Mouse (Mus musculus) testis, postnatal 10 days (tissue): ENCODE measurements around the gene Olfr561.

Experiments
- DNase-seq: peaks from one replicate; pipeline ENCODE4 v3.0.0; 2021; ENCODE audit warnings: low spot score

Olfr561 gene

DNA sequence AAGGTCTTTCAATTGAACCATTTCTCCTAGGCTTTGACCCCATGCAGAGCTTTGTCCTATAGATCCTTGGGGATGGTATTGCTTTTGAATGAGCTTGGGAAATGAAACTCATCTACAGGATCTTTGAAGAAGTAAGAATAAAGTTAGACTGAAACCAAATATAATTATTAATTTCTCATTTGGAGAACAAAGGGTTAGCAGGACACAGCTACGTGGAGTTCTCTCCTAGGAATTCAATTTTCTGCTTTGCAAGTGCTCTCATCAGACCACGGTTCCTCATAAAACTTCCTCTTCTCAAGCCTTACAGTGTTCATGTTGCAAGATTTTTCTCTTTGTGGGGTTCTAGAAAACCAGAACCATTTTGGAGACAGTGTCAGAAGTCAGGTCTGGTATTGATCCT is at the start of gene Olfr561:
TSS of gene Olfr561 (plus strand) at position 301 of the 400 bp plus-strand sequence.
- no peak for DNase-seq

- no peak for DNase-seq
These were observed 43.6 kb upstream of the Olfr561 start, which contains the start of gene Olfr559 for GRCm38 (mm10) chr7:102727391-102727790. Gene Olfr559, minus strand, starts transcription at chr7:102727491.

GRCm38 (mm10) chr7:102733793-102734192 is 37.2 kb upstream of the Olfr561 start:
- no peak for DNase-seq

GRCm38 (mm10) chr7:102737705-102738104 is 33.3 kb upstream of the Olfr561 start:
- no peak for DNase-seq

DNA sequence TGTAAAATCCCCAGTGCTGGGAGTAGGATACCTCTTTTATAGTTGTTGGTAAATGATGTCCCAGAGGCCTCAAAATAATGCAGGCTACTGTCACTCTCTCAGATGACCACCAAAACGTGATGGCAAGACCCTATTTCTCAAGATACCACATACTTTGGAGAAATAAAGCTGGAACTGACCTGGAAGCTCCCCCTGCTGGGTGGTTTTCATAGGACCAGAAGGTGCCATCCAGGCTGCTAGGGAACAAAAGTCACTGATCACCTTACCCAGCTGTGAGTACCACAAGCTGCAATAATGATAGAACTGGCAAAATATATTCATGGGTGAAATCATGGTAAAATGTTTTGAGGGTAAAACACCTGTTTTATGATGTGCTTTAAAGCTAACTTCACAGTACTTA is 18.9 kb upstream of the Olfr561 start:
- DNase-seq = no peak

DNA sequence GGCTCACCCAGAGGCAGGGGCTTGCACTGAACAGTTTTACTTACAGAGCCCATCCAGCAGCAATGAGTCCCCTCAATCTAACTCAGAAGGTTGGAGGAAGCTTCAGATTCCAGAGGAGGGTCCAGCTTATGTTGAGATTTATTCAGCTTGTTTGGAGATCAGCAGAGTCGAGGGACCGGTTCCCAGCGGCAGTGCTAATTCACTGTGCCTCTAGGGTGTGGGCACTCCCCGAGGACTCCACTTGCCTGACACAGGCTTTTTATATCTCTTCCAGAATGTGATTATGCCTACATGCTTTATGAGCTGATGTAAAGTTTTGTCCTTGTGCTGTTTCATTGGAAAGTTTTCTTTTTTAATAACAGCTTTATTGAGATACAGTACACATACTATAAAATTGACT is 11.8 kb upstream of the Olfr561 start, which contains the start of the genes Olfr560 and Olfr78:
TSS of gene Olfr560 (minus strand) at position 101 of the 400 bp plus-strand sequence.
TSS of gene Olfr78 (minus strand) at position 206 of the 400 bp plus-strand sequence.
- DNase-seq = no peak

- DNase-seq = no peak
These were observed 32.2 kb downstream of the Olfr561 start, which contains the start of gene Olfr564 for GRCm38 (mm10) chr7:102803180-102803579. Gene Olfr564, plus strand, starts transcription at chr7:102803480.
